Mouse (Mus musculus) neural tube, embryonic 13.5 days (tissue): ENCODE data around the gene Ccpg1. TPM values are rescaled to one million over a fixed set of nuclear protein-coding genes. Genes with fewer than 3 reads are reported as not detected.
A peak's percentile ranks its signal among the peaks of the same experiment; 100 is the strongest.

Experiments
- ATAC-seq: fragments of 200-750 bp; cut with Nextera tagmentation; 2 replicates; pipeline ENCODE4 v1.8.0; 2017; ENCODE audit warnings: low read depth, mild to moderate bottlenecking, moderate TSS enrichment, moderate library complexity
- H3K27ac ChIP-seq: fragments of 300-500 bp; sonication (generic); replicated peaks from 2 replicates; pipeline ENCODE4 v1.5.1; 2015; ENCODE audit warnings: moderate library complexity, mild to moderate bottlenecking, inconsistent platforms
- H3K27me3 ChIP-seq: fragments of 300-500 bp; sonication (generic); 2 replicates; pipeline ENCODE4 v1.6.1; 2015; ENCODE audit warnings: mild to moderate bottlenecking, inconsistent platforms
- H3K36me3 ChIP-seq: fragments of 300-500 bp; sonication (generic); 2 replicates; pipeline ENCODE4 v1.6.1; 2015; ENCODE audit warnings: mild to moderate bottlenecking, inconsistent platforms
- H3K4me1 ChIP-seq: fragments of 300-500 bp; sonication (generic); replicated peaks from 2 replicates; pipeline ENCODE4 v1.6.1; 2015; ENCODE audit warnings: inconsistent platforms
- H3K4me2 ChIP-seq: fragments of 300-500 bp; sonication (generic); 2 replicates; pipeline ENCODE4 v1.6.1; 2015; ENCODE audit warnings: inconsistent platforms, mild to moderate bottlenecking, moderate library complexity
- H3K4me3 ChIP-seq: fragments of 300-500 bp; sonication (generic); 2 replicates; pipeline ENCODE4 v1.5.1; 2015; ENCODE audit warnings: mild to moderate bottlenecking, inconsistent platforms
- H3K9ac ChIP-seq: fragments of 300-500 bp; sonication (generic); 2 replicates; pipeline ENCODE4 v1.6.1; 2015; ENCODE audit warnings: moderate library complexity, mild to moderate bottlenecking, inconsistent platforms
- H3K9me3 ChIP-seq: fragments of 300-500 bp; sonication (generic); 2 replicates; pipeline ENCODE4 v1.6.1; 2016; ENCODE audit warnings: inconsistent platforms
- WGBS: fragments of 180-500 bp; shearing (Covaris S2); methylation state at CpG from one replicate; pipeline ENCODE4 v1.1.7; 2015; 5-methylcytosine and 5-hydroxymethylcytosine counted together
- polyA plus RNA-seq: library from polyadenylated mRNA; unstranded; fragments of >200 nt; fragmentation: Nextera tagmentation; extraction: Ambion mirVana; gene quantifications from 2 replicates; pipeline ENCODE4 v1.2.1, GENCODE M21; 2015

Ccpg1 gene
- polyA plus RNA-seq, 1 experiment from 2014 or later, result 45.9 TPM

DNA sequence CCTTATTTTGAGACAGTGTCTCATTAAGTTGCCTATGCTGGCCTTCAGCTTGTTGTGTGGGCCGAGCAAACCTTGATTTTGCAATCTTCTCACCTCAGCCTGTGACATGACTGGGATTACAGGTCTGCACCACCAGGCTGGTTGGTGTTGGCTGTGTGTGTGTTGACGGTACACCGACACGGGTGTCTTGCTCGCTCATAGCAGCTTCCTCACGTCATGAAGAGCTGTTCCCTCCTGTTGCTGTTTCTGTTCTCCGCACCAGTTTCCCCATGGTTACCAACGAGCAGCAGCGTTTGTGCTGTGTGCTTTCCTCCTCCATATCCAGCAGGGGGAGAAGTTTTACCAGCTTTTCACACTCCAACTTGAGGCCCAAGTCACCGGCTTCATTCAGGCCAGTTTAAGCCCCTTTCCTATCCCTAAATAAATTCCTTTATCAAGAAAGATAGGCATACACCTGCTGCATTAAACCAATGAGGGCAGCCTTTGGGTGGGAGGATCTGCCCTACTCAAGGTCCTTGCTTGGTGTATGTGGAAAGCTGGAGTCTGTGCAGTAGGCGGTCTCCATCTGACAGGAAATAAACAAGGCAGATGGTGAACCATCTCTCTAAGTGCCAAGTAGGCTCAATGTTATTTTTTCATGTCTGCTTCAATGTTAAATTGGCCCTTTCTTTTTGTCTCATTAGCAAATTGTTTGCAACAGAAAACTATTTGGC is 16.7 kb upstream of the Ccpg1 start:
- Histone ChIP-seq H3K9ac (0 out of 2 replicates have a peak overlapping the region, but pooled peaks have one; percentile 1), H3K4me2 (no peak overlapping the region), H3K36me3 (no peaks in the 10 kb centered on the region), H3K4me3 (no peak overlapping the region), H3K4me1 (no peaks in the 10 kb centered on the region), H3K27me3 (no peaks in the 10 kb centered on the region), H3K27ac (no peak overlapping the region), H3K9me3 (no peaks in the 10 kb centered on the region)
- ATAC-seq, result peak; percentile 74; the same call in 1 of the 2 replicates
- WGBS, result 37% methylated on average over 11 of the region's 11 CpGs

DNA sequence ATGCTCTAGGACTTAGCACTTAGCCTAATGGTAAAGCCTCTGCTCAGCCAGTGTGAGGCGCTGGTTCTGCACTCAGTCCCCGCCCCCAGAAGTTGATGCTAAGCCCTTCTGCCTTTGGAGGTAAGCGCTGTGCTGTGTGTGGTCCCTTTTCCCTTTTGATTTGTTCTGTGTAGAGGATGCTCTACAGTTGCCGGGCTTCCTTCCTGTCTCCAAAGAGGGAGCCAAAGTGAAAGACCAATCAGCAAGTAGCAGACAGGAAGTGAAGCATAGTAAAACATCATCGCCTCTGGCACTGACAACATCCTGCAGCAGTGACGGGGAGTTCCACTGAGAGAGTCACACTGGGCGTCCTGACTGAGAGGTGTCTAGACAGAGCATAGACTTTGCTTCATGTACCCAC is 15.4 kb upstream of the Ccpg1 start:
- no peak for ATAC-seq
- no peak overlapping the region for H3K9ac ChIP-seq
- no peaks in the 10 kb centered on the region for H3K27me3 ChIP-seq
- H3K4me3 ChIP-seq, result no peak overlapping the region
- H3K36me3 ChIP-seq, result no peaks in the 10 kb centered on the region
- no peak overlapping the region for H3K27ac ChIP-seq
- H3K4me2 ChIP-seq, result no peak overlapping the region
- no peaks in the 10 kb centered on the region for H3K9me3 ChIP-seq
- H3K4me1 ChIP-seq, result no peaks in the 10 kb centered on the region
- WGBS, result 76% methylated on average over 7 of the region's 7 CpGs

DNA sequence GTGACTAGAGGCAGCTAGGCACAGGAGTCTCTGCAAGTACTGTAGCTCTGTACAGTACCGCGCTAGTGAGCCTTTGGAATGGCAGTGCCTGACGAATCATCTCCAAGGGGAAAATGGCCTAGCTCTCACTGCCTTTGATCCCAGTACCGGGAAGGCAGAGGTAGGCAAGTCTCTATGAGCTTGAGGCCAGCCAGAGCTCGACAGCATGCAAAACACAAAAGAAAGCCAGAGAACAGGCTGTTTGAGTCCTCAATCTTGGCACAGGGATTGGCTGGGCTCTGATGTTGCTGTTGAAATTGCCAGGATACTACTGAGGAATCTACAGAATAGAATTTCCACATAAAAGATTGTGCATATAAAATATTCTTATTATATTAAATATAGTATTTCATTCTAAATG is 12.8 kb upstream of the Ccpg1 start:
- no peak overlapping the region for H3K4me2 ChIP-seq
- no peaks in the 10 kb centered on the region for H3K36me3 ChIP-seq
- H3K9ac ChIP-seq, result no peak overlapping the region
- no peaks in the 10 kb centered on the region for H3K9me3 ChIP-seq
- ATAC-seq, result no peak
- H3K27me3 ChIP-seq, result no peaks in the 10 kb centered on the region
- H3K27ac ChIP-seq, result no peak overlapping the region
- H3K4me1 ChIP-seq, result no peaks in the 10 kb centered on the region
- H3K4me3 ChIP-seq, result no peak overlapping the region
- 89% methylated on average over 5 of the region's 5 CpGs for WGBS

DNA sequence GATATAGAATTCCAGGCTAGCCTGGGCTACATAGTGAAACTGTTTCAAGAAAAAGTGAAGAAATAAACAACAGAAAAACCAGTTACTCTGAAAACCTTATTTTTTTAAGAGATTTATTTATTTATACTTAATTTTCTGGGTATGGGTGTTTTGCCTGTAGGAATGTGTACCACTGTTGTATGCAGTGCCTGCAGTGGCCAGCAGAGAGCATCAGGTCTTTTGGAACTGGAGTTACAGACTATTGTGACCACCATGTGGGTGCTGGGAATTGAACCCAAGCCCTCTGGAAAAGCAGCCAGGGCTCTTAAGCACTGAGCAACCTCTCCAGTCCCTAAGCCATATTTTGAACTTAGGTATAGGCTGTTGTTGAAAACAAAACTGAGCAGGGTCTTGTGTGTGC is 12.2 kb upstream of the Ccpg1 start:
- Histone ChIP-seq H3K4me2 (no peak overlapping the region), H3K27ac (no peak overlapping the region), H3K9me3 (no peaks in the 10 kb centered on the region), H3K9ac (no peak overlapping the region), H3K27me3 (no peaks in the 10 kb centered on the region), H3K4me3 (no peak overlapping the region), H3K4me1 (no peaks in the 10 kb centered on the region), H3K36me3 (no peaks in the 10 kb centered on the region)
- no peak for ATAC-seq

DNA sequence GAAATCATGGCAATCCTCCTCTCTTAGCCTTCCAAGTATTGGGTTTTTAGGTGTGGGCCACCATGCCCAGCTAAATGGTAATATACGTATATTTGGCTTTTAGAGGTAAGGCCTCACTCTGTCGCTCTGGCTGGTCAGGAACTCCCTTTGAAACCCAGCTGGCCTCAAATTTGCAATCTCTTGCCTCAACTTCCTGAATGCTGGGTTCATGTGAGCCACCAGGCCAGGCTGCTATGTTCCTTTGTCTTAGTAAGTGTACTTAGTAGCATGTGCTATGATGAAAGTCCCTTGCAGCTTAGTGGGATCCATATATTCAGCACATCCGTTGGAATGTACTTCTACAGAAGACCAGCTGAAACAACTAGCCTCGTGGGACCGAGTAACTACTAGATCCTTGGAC is 10.5 kb upstream of the Ccpg1 start:
- no peak for ATAC-seq
- Histone ChIP-seq H3K9ac (no peak overlapping the region), H3K9me3 (no peaks in the 10 kb centered on the region), H3K27ac (no peak overlapping the region), H3K4me3 (no peak overlapping the region), H3K4me2 (no peak overlapping the region), H3K27me3 (no peaks in the 10 kb centered on the region), H3K4me1 (no peaks in the 10 kb centered on the region), H3K36me3 (no peaks in the 10 kb centered on the region)
- 92% methylated on average over 5 of the region's 5 CpGs for WGBS

DNA sequence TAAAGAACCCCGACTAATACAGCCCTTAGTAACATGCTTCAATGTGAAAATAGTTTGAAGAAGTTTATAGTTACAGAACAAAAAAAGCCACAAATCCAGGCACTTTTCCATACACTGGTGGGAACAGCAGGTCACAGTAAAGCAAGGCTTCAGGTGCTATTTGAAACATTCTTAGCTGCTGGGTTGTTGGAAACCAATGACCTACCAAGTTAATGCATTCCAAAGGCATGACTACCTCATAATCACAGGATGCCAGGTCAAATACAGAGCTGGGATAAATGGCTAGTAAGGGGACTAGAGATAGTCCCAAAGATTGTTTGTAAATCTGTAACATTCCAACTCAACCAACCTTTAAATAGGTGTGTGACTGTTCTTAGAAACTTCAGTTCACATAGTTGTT is 10.0 kb upstream of the Ccpg1 start:
- WGBS, result 89% methylated on average over 1 of the region's 1 CpGs
- no peaks in the 10 kb centered on the region for H3K9me3 ChIP-seq
- no peak overlapping the region for H3K4me3 ChIP-seq
- no peaks in the 10 kb centered on the region for H3K36me3 ChIP-seq
- H3K4me1 ChIP-seq, result no peaks in the 10 kb centered on the region
- H3K27ac ChIP-seq, result no peak overlapping the region
- no peak for ATAC-seq
- H3K9ac ChIP-seq, result no peak overlapping the region
- no peak overlapping the region for H3K4me2 ChIP-seq
- no peaks in the 10 kb centered on the region for H3K27me3 ChIP-seq

DNA sequence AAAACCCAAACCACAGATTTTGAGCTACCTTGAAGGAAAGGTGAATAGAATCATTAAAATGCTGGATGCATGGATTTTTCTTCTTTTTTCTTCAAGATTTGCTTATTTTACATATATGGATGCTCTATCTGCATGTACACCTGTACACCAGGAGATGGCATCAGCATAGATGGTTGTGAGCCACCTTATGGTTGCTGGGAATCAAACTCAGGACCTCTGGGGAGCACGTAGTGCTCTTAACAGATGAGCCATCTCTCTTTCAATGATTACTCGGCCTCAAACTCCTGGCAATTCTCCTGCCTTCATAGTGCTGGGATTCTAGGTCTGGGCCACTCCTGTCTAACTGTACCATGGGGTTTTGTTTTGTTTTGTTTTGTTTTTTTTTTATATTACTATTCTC is 2.2 kb upstream of the Ccpg1 start:
- H3K4me1 ChIP-seq, result peaks cover 23% of the 10 kb centered on the region
- no peaks in the 10 kb centered on the region for H3K9me3 ChIP-seq
- H3K36me3 ChIP-seq, result no peaks in the 10 kb centered on the region
- no peak overlapping the region for H3K27ac ChIP-seq
- 66% methylated on average over 2 of the region's 2 CpGs for WGBS
- no peak overlapping the region for H3K4me2 ChIP-seq
- ATAC-seq, result no peak
- H3K4me3 ChIP-seq, result no peak overlapping the region
- no peaks in the 10 kb centered on the region for H3K27me3 ChIP-seq
- H3K9ac ChIP-seq, result no peak overlapping the region

DNA sequence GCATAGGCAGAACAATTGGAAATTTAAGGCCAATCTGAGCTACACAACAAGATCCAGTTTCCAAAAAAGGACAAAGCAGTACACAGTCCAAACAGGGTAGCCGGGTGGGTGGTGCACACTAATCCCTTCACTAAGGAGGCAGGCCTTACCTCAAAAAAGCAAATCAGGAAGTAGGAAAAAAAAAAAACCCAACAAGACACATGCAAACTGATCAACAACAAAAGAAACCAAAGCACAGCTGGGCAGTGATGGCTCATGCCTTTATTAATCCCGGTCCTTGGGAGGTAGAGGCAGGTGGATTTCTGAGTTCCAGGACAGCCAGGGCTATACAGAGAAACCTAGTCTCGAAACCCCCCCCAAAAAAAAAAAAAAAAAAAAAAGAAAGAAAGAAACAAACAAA is 2.5 kb downstream of the Ccpg1 start:
- 69% methylated on average over 3 of the region's 3 CpGs for WGBS
- Histone ChIP-seq H3K9me3 (no peaks in the 10 kb centered on the region), H3K4me1 (peaks cover 23% of the 10 kb centered on the region), H3K27ac (no peak overlapping the region), H3K4me3 (no peak overlapping the region), H3K36me3 (no peaks in the 10 kb centered on the region), H3K27me3 (no peaks in the 10 kb centered on the region), H3K4me2 (no peak overlapping the region), H3K9ac (no peak overlapping the region)
- no peak for ATAC-seq

DNA sequence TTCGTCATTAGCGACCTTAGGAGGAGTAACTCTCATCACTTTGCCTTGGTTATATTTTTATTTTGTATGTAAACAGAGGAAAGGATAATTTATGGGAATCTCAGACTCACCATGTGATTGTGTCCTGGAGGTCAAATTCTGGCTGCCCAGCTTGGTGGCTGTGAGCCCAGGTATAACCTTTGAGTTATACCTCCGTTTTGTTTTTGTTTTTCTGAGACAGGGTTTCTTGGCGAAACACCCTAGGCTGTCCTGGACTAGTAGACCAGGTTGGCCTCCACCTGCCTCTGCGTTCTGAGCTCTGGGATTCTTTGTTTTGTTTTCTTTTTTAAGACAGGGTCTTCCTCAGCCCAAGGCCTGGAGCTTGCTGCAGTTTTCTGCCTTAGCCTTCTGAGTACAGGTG is 3.5 kb downstream of the Ccpg1 start:
- H3K27ac ChIP-seq, result no peak overlapping the region
- no peaks in the 10 kb centered on the region for H3K36me3 ChIP-seq
- WGBS, result 80% methylated on average over 5 of the region's 5 CpGs
- H3K4me3 ChIP-seq, result no peak overlapping the region
- peaks cover 23% of the 10 kb centered on the region for H3K4me1 ChIP-seq
- H3K4me2 ChIP-seq, result no peak overlapping the region
- no peak overlapping the region for H3K9ac ChIP-seq
- H3K27me3 ChIP-seq, result no peaks in the 10 kb centered on the region
- no peak for ATAC-seq
- H3K9me3 ChIP-seq, result no peaks in the 10 kb centered on the region

DNA sequence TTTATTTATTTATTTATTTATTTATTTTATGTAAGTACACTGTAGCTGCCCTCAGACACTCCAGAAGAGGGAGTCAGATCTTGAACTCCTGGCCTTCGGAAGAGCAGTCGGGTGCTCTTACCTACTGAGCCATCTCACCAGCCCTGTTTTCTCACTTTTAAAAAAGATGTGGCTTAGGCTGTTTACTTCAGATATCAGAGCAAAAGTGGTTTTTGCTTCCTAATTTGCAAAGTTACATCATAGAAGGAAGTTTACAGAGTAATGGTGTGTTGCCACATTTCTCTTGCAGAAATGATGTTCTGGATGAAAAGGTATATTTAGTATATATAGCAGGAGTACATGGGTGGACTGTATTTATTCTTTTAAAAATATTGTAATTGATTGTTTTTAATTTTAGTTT is 6.2 kb downstream of the Ccpg1 start:
- Histone ChIP-seq H3K4me1 (peaks cover 9% of the 10 kb centered on the region), H3K9ac (no peak overlapping the region), H3K27me3 (no peaks in the 10 kb centered on the region), H3K4me3 (no peak overlapping the region), H3K9me3 (no peaks in the 10 kb centered on the region), H3K4me2 (no peak overlapping the region), H3K27ac (no peak overlapping the region), H3K36me3 (no peaks in the 10 kb centered on the region)
- ATAC-seq, result no peak
- WGBS, result 95% methylated on average over 2 of the region's 2 CpGs

DNA sequence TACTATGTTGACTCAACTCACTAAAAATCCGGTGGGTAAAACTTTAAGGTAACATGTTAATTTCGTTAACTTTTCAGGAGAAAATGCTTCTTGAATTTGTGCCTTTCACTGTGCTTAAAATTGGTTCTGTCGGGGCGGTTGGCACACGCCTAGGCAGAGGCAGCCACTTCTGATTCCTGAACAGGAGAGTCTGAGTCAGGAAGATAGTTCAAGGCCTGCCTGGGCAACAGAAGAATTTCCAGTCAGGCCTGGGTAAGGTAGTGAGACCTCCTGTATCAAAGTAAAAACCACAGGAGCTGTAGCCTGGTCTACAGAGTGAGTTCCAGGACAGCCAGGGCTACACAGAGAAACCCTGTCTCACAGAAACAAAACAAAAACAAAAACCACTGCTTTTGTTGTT is 7.3 kb downstream of the Ccpg1 start:
- no peak overlapping the region for H3K4me2 ChIP-seq
- H3K27me3 ChIP-seq, result no peaks in the 10 kb centered on the region
- 0 out of 2 replicates have a peak, but pooled peaks cover 3% of the 10 kb centered on the region for H3K36me3 ChIP-seq
- WGBS, result 91% methylated on average over 5 of the region's 5 CpGs
- no peak overlapping the region for H3K27ac ChIP-seq
- H3K9ac ChIP-seq, result no peak overlapping the region
- no peak for ATAC-seq
- H3K9me3 ChIP-seq, result no peaks in the 10 kb centered on the region
- no peak overlapping the region for H3K4me3 ChIP-seq
- no peaks in the 10 kb centered on the region for H3K4me1 ChIP-seq

DNA sequence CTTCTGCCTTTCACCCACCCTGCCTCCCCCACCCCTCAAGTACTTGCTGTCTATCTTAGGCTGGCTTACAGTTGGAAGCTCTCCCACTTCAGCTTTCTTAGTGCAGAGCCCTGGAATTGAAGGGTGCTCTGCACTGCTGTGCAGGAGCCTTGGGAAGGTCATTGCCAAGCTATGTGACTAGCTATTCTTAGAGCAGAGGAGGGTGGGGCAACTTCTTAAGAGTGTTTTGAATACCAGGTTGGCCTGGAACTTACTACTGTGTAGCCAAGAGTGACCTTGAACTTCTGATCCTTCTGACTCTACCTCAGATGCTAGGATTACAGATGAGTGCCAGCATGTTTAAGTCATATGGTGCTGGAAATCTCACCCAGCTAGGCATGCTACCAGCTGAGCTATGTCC is 10.9 kb downstream of the Ccpg1 start:
- no peak for ATAC-seq
- H3K9ac ChIP-seq, result no peak overlapping the region
- H3K4me2 ChIP-seq, result no peak overlapping the region
- H3K27ac ChIP-seq, result no peak overlapping the region
- H3K9me3 ChIP-seq, result no peaks in the 10 kb centered on the region
- peaks cover 15% of the 10 kb centered on the region for H3K36me3 ChIP-seq
- no peaks in the 10 kb centered on the region for H3K27me3 ChIP-seq
- H3K4me1 ChIP-seq, result no peaks in the 10 kb centered on the region
- no peak overlapping the region for H3K4me3 ChIP-seq

DNA sequence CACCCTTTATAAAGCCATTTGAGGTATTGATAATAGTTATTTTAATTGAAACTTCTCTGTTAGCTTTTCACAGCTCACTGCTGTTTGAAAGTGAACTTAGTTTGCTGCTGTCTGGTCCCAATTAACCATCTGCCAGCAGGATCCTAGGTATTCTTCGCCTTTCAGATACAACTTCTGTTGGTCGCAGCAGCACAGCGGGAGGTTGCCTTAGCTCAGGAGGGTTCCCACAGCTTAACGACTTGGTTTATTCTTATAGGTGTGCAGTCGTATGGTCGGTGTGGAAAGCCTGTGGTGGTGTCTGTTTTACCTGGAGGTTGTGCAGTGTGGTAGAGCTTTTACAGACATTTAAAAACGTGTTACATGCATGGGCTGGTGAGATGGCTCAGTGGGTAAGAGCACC is 11.6 kb downstream of the Ccpg1 start:
- Histone ChIP-seq H3K27ac (no peak overlapping the region), H3K4me2 (no peak overlapping the region), H3K9me3 (no peaks in the 10 kb centered on the region), H3K9ac (no peak overlapping the region), H3K27me3 (no peaks in the 10 kb centered on the region), H3K36me3 (peaks cover 21% of the 10 kb centered on the region), H3K4me1 (no peaks in the 10 kb centered on the region), H3K4me3 (no peak overlapping the region)
- ATAC-seq, result no peak
- WGBS, result 60% methylated on average over 7 of the region's 7 CpGs
